Mouse (Mus musculus) spleen, adult 2 months (tissue): Measurements from ENCODE around the gene Wfdc1. TPM values are rescaled to one million over a fixed set of nuclear protein-coding genes. Genes with fewer than 3 reads are reported as not detected.

Source experiments
- DNase-seq, 2 experiments: peaks; one replicate each; pipeline versions ENCODE4 v3.0.0 to v3.0.0-alpha.2; 2012 to 2021; ENCODE audit warnings: low spot score in 2 of 2, low read depth in 1 of 2
- H3K27ac ChIP-seq: fragments of 200-500 bp; 2 replicates; pipeline ENCODE4 v1.5.1; 2012; ENCODE audit warnings: low read length, inconsistent platforms; ENCODE audit not compliant: insufficient read depth
- H3K27me3 ChIP-seq: fragments of 200-500 bp; 2 replicates; pipeline ENCODE4 v1.6.1; 2012; ENCODE audit warnings: mild to moderate bottlenecking, moderate library complexity, low read length, inconsistent platforms; ENCODE audit not compliant: control insufficient read depth, insufficient read depth
- H3K36me3 ChIP-seq: fragments of 200-500 bp; 2 replicates; pipeline ENCODE4 v1.6.1; 2012; ENCODE audit warnings: mild to moderate bottlenecking, low read length, inconsistent platforms; ENCODE audit not compliant: control insufficient read depth, insufficient read depth
- H3K4me1 ChIP-seq: fragments of 200-500 bp; 2 replicates; pipeline ENCODE4 v1.6.1; 2011; ENCODE audit warnings: inconsistent platforms; ENCODE audit not compliant: control insufficient read depth, insufficient read depth, insufficient read length
- H3K4me3 ChIP-seq: fragments of 200-500 bp; 2 replicates; pipeline ENCODE4 v1.5.1; 2011; ENCODE audit warnings: mild to moderate bottlenecking, inconsistent platforms; ENCODE audit not compliant: insufficient read depth, insufficient read length; ENCODE audit errors: extremely low read depth
- CTCF ChIP-seq: fragments of 200-500 bp; IDR thresholded peaks from 2 replicates; pipeline ENCODE4 v1.5.1; 2011; ENCODE audit warnings: mild to moderate bottlenecking, inconsistent platforms; ENCODE audit not compliant: insufficient read depth, insufficient read length, insufficient replicate concordance; ENCODE audit errors: extremely low read depth
- POLR2A ChIP-seq: fragments of 200-500 bp; IDR thresholded peaks from 2 replicates; pipeline ENCODE4 v1.6.1; 2011; ENCODE audit warnings: low read depth, low read length, inconsistent platforms
- WGBS: fragments of 180-500 bp; shearing (Covaris S2); methylation state at CpG from one replicate; pipeline ENCODE4 v1.1.7; 2018; 5-methylcytosine and 5-hydroxymethylcytosine counted together
- polyA plus RNA-seq: library from polyadenylated mRNA; depleted of rRNA; stranded (reverse); fragments of >200 nt; gene quantifications from 2 replicates; pipeline ENCODE4 v1.2.3, GENCODE M21; 2012

Gene Wfdc1
- polyA plus RNA-seq, 1 experiment = 5.8 TPM

- Histone ChIP-seq H3K27ac (no peak overlapping the region), H3K4me3 (no peak overlapping the region), H3K27me3 (no peaks in the 10 kb centered on the region), H3K36me3 (no peaks in the 10 kb centered on the region), H3K4me1 (no peaks in the 10 kb centered on the region)
- TF ChIP-seq POLR2A (no peak), CTCF (peak; percentile 24; the same call in 1 of the 2 replicates)
- no peak for DNase-seq
- WGBS = 30% methylated on average over 18 of the region's 18 CpGs
These were observed 12.1 kb downstream of the Wfdc1 start for GRCm38 (mm10) chr8:119678138-119678843.

GRCm38 (mm10) chr8:119679184-119679583, 13.0 kb downstream of the Wfdc1 start:
- Histone ChIP-seq H3K4me1 (no peaks in the 10 kb centered on the region), H3K27me3 (no peaks in the 10 kb centered on the region), H3K36me3 (no peaks in the 10 kb centered on the region), H3K4me3 (no peak overlapping the region), H3K27ac (no peak overlapping the region)
- TF ChIP-seq POLR2A (no peak), CTCF (no peak)
- no peak for DNase-seq
- 80% methylated on average over 14 of the region's 14 CpGs for WGBS

- no peaks in the 10 kb centered on the region for H3K36me3 ChIP-seq
- no peaks in the 10 kb centered on the region for H3K4me1 ChIP-seq
- TF ChIP-seq CTCF = no peak
- no peak for TF ChIP-seq POLR2A
- WGBS = 80% methylated on average over 6 of the region's 6 CpGs
- DNase-seq = no peak
- H3K27ac ChIP-seq = no peak overlapping the region
- no peaks in the 10 kb centered on the region for H3K27me3 ChIP-seq
- no peak overlapping the region for H3K4me3 ChIP-seq
These were observed 24.4 kb downstream of the Wfdc1 start for GRCm38 (mm10) chr8:119690602-119691001.

GRCm38 (mm10) chr8:119691989-119692388, 25.8 kb downstream of the Wfdc1 start:
- WGBS = 83% methylated on average over 4 of the region's 4 CpGs
- Histone ChIP-seq H3K27me3 (no peaks in the 10 kb centered on the region), H3K4me3 (no peak overlapping the region), H3K27ac (no peak overlapping the region), H3K36me3 (no peaks in the 10 kb centered on the region), H3K4me1 (no peaks in the 10 kb centered on the region)
- no peak for DNase-seq
- TF ChIP-seq POLR2A (no peak), CTCF (no peak)

GRCm38 (mm10) chr8:119694696-119695095, 28.5 kb downstream of the Wfdc1 start:
- Histone ChIP-seq H3K36me3 (no peaks in the 10 kb centered on the region), H3K4me1 (no peaks in the 10 kb centered on the region), H3K4me3 (no peak overlapping the region), H3K27ac (no peak overlapping the region), H3K27me3 (peaks cover 6% of the 10 kb centered on the region)
- TF ChIP-seq CTCF (no peak), POLR2A (no peak)
- DNase-seq = no peak
- WGBS = 81% methylated on average over 7 of the region's 7 CpGs

GRCm38 (mm10) chr8:119697163-119697562, 31.0 kb downstream of the Wfdc1 start:
- peaks cover 14% of the 10 kb centered on the region for H3K27me3 ChIP-seq
- WGBS = 95% methylated on average over 2 of the region's 2 CpGs

GRCm38 (mm10) chr8:119698960-119699359, 32.8 kb downstream of the Wfdc1 start:
- H3K36me3 ChIP-seq = no peaks in the 10 kb centered on the region
- H3K27me3 ChIP-seq = peaks cover 14% of the 10 kb centered on the region
- peak; percentile 14 to 63 for DNase-seq
- 9% methylated on average over 12 of the region's 12 CpGs for WGBS
- H3K27ac ChIP-seq = no peak overlapping the region
- H3K4me3 ChIP-seq = no peak overlapping the region
- TF ChIP-seq CTCF (peak; percentile 79), POLR2A (no peak)
- no peaks in the 10 kb centered on the region for H3K4me1 ChIP-seq

More at GRCm38 (mm10) chr8:119697163-119697562, 31.0 kb downstream of the Wfdc1 start:
- no peaks in the 10 kb centered on the region for H3K4me1 ChIP-seq
- H3K27ac ChIP-seq = no peak overlapping the region
- DNase-seq = no peak
- no peak overlapping the region for H3K4me3 ChIP-seq
- TF ChIP-seq POLR2A = no peak
- TF ChIP-seq CTCF = no peak
- no peaks in the 10 kb centered on the region for H3K36me3 ChIP-seq
